Mouse (Mus musculus) myocyte (in vitro differentiated cells): ENCODE results near the gene Mlph. TPM values are rescaled to one million over a fixed set of nuclear protein-coding genes. Genes with fewer than 3 reads are reported as not detected.

ENCODE experiments used
- H3K27me3 ChIP-seq: one replicate; pipeline ENCODE4 v1.6.1; 2011; ENCODE audit not compliant: control insufficient read depth, insufficient read depth, insufficient read length
- H3K36me3 ChIP-seq: one replicate; pipeline ENCODE4 v1.6.1; 2011; ENCODE audit not compliant: control insufficient read depth, insufficient read depth
- H3K4me2 ChIP-seq: one replicate; pipeline ENCODE4 v1.6.1; 2011; ENCODE audit warnings: low read depth, control low read depth
- H3K4me3 ChIP-seq: one replicate; pipeline ENCODE4 v1.5.1; 2011; ENCODE audit warnings: mild to moderate bottlenecking, control low read depth, moderate library complexity
- H3K79me2 ChIP-seq: one replicate; pipeline ENCODE4 v1.6.1; 2011; ENCODE audit not compliant: control insufficient read depth, insufficient read depth
- H3ac ChIP-seq: one replicate; pipeline ENCODE4 v1.6.1; 2011; ENCODE audit not compliant: control insufficient read depth, insufficient read length
- CEBPB ChIP-seq: IDR thresholded peaks from 2 replicates; pipeline ENCODE4 v1.6.1; 2011; ENCODE audit warnings: mild to moderate bottlenecking, moderate library complexity; ENCODE audit not compliant: poor library complexity, insufficient read depth, severe bottlenecking
- E2F4 ChIP-seq: IDR thresholded peaks from one replicate; pipeline ENCODE4 v1.6.1; 2011; ENCODE audit warnings: mild to moderate bottlenecking, control low read depth, moderate library complexity; ENCODE audit not compliant: insufficient read depth
- MAX ChIP-seq: IDR thresholded peaks from one replicate; pipeline ENCODE4 v1.6.1; 2011; ENCODE audit warnings: low read depth, mild to moderate bottlenecking, control low read depth
- MYOD1 ChIP-seq, 3 experiments: IDR thresholded peaks; one replicate each; pipeline ENCODE4 v1.6.1; 2011; ENCODE audit warnings: control low read depth in 2 of 3, low read depth in 2 of 3, mild to moderate bottlenecking in 2 of 3, moderate library complexity in 1 of 3; ENCODE audit not compliant: insufficient read length in 2 of 3, control insufficient read depth in 1 of 3
- MYOG ChIP-seq, 3 experiments: IDR thresholded peaks; one replicate each; pipeline ENCODE4 v1.6.1; 2011; ENCODE audit warnings: control low read depth in 2 of 3, low read depth in 2 of 3, mild to moderate bottlenecking in 2 of 3; ENCODE audit not compliant: insufficient read length in 2 of 3, control insufficient read depth in 1 of 3, insufficient read depth in 1 of 3
- POLR2A ChIP-seq: IDR thresholded peaks from one replicate; pipeline ENCODE4 v1.6.1; 2011; ENCODE audit warnings: low read depth, mild to moderate bottlenecking, control low read depth, moderate library complexity; ENCODE audit not compliant: insufficient read length
- POLR2AphosphoS2 ChIP-seq: IDR thresholded peaks from one replicate; pipeline ENCODE4 v1.6.1; 2011; ENCODE audit warnings: low read depth, control low read depth; ENCODE audit not compliant: insufficient read length
- REST ChIP-seq: IDR thresholded peaks from one replicate; pipeline ENCODE4 v1.6.1; 2011; ENCODE audit warnings: mild to moderate bottlenecking, control low read depth, moderate library complexity; ENCODE audit not compliant: insufficient read depth, insufficient read length
- SRF ChIP-seq: IDR thresholded peaks from one replicate; pipeline ENCODE4 v1.6.1; 2011; ENCODE audit warnings: low read depth; ENCODE audit not compliant: control insufficient read depth, insufficient read length
- TCF12 ChIP-seq: IDR thresholded peaks from one replicate; pipeline ENCODE4 v1.6.1; 2011; ENCODE audit warnings: mild to moderate bottlenecking, control low read depth; ENCODE audit not compliant: poor library complexity, insufficient read depth, severe bottlenecking
- TCF3 ChIP-seq: IDR thresholded peaks from one replicate; pipeline ENCODE4 v1.6.1; 2011; ENCODE audit warnings: low read depth, control low read depth; ENCODE audit not compliant: insufficient read length
- USF1 ChIP-seq: IDR thresholded peaks from one replicate; pipeline ENCODE4 v1.6.1; 2011; ENCODE audit warnings: low read depth, mild to moderate bottlenecking, control low read depth, moderate library complexity
- polyA plus RNA-seq: library from polyadenylated mRNA; unstranded; fragments of >200 nt; fragmentation: generic; extraction: Trizol; gene quantifications from one replicate; pipeline ENCODE4 v1.2.1, GENCODE M21; 2012; ENCODE audit warnings: missing spikeins

Gene Mlph
- polyA plus RNA-seq, 1 experiment, result 0.11 TPM

- no peak overlapping the region for H3K4me3 ChIP-seq
- H3ac ChIP-seq, result no peak overlapping the region
- no peaks in the 10 kb centered on the region for H3K79me2 ChIP-seq
- H3K36me3 ChIP-seq, result no peaks in the 10 kb centered on the region
- no peaks in the 10 kb centered on the region for H3K27me3 ChIP-seq
- no peak overlapping the region for H3K4me2 ChIP-seq
- TF ChIP-seq MYOD1 (IDR thresholded peaks at IDR 0.05; ENCODE audit: control insufficient read depth in 1 of 3, insufficient read length in 2 of 3, low read depth in 2 of 3), result no peak
- no peak for TF ChIP-seq E2F4
- no peak for TF ChIP-seq SRF
- TF ChIP-seq REST, result no peak
- TF ChIP-seq TCF12, result no peak
- TF ChIP-seq POLR2A, result no peak
- no peak for TF ChIP-seq MYOG (IDR thresholded peaks at IDR 0.05; ENCODE audit: control insufficient read depth in 1 of 3, insufficient read depth in 1 of 3, insufficient read length in 2 of 3, low read depth in 2 of 3)
- TF ChIP-seq CEBPB, result no peak
- no peak for TF ChIP-seq USF1
- no peak for TF ChIP-seq TCF3
- TF ChIP-seq POLR2AphosphoS2, result no peak
- no peak for TF ChIP-seq MAX
Measured at GRCm38 (mm10) chr1:90876486-90877270, 38.2 kb upstream of the Mlph start.

- Histone ChIP-seq H3K36me3 (no peaks in the 10 kb centered on the region), H3K27me3 (no peaks in the 10 kb centered on the region), H3K4me3 (no peak overlapping the region), H3K79me2 (no peaks in the 10 kb centered on the region), H3ac (no peak overlapping the region), H3K4me2 (no peak overlapping the region)
- no peak for TF ChIP-seq SRF
- TF ChIP-seq MYOD1 (IDR thresholded peaks at IDR 0.05; ENCODE audit: control insufficient read depth in 1 of 3, insufficient read length in 2 of 3, low read depth in 2 of 3), result no peak
- no peak for TF ChIP-seq POLR2AphosphoS2
- no peak for TF ChIP-seq REST
- no peak for TF ChIP-seq E2F4
- TF ChIP-seq CEBPB, result no peak
- TF ChIP-seq MAX, result no peak
- TF ChIP-seq MYOG (IDR thresholded peaks at IDR 0.05; ENCODE audit: control insufficient read depth in 1 of 3, insufficient read depth in 1 of 3, insufficient read length in 2 of 3, low read depth in 2 of 3), result no peak
- no peak for TF ChIP-seq TCF12
- no peak for TF ChIP-seq POLR2A
- TF ChIP-seq TCF3, result no peak
Measured at GRCm38 (mm10) chr1:90885771-90886460, 29.0 kb upstream of the Mlph start.

- TF ChIP-seq MYOG (IDR thresholded peaks at IDR 0.05; ENCODE audit: control insufficient read depth in 1 of 3, insufficient read depth in 1 of 3, insufficient read length in 2 of 3, low read depth in 2 of 3) (no peak), E2F4 (no peak)
- H3K4me3 ChIP-seq, result no peak overlapping the region
- H3K4me2 ChIP-seq, result no peak overlapping the region
- H3ac ChIP-seq, result no peak overlapping the region
- no peaks in the 10 kb centered on the region for H3K27me3 ChIP-seq
- H3K36me3 ChIP-seq, result no peaks in the 10 kb centered on the region
- H3K79me2 ChIP-seq, result no peaks in the 10 kb centered on the region
Measured at GRCm38 (mm10) chr1:90894521-90894920, 20.4 kb upstream of the Mlph start.

GRCm38 (mm10) chr1:90895004-90895403, 19.9 kb upstream of the Mlph start:
- H3K4me2 ChIP-seq, result no peak overlapping the region
- no peaks in the 10 kb centered on the region for H3K79me2 ChIP-seq
- TF ChIP-seq E2F4 (no peak), MYOG (IDR thresholded peaks at IDR 0.05; ENCODE audit: control insufficient read depth in 1 of 3, insufficient read depth in 1 of 3, insufficient read length in 2 of 3, low read depth in 2 of 3) (no peak)
- H3K27me3 ChIP-seq, result no peaks in the 10 kb centered on the region
- no peak overlapping the region for H3K4me3 ChIP-seq
- H3ac ChIP-seq, result no peak overlapping the region
- H3K36me3 ChIP-seq, result no peaks in the 10 kb centered on the region

GRCm38 (mm10) chr1:90896281-90896680, 18.6 kb upstream of the Mlph start:
- Histone ChIP-seq H3K4me2 (peak overlapping the region; percentile 69), H3K4me3 (no peak overlapping the region), H3ac (no peak overlapping the region), H3K36me3 (no peaks in the 10 kb centered on the region), H3K27me3 (no peaks in the 10 kb centered on the region), H3K79me2 (no peaks in the 10 kb centered on the region)
- no peak for TF ChIP-seq POLR2AphosphoS2
- no peak for TF ChIP-seq CEBPB
- no peak for TF ChIP-seq E2F4
- no peak for TF ChIP-seq MYOD1 (IDR thresholded peaks at IDR 0.05; ENCODE audit: control insufficient read depth in 1 of 3, insufficient read length in 2 of 3, low read depth in 2 of 3)
- no peak for TF ChIP-seq MAX
- TF ChIP-seq TCF12, result no peak
- no peak for TF ChIP-seq SRF
- TF ChIP-seq TCF3, result no peak
- TF ChIP-seq USF1, result no peak
- no peak for TF ChIP-seq REST
- TF ChIP-seq POLR2A, result no peak
